Mouse (Mus musculus) inflammation-experienced regulatory T-cells, adult 16 weeks (primary cell): ENCODE data around the gene Tmem47. TPM values are rescaled to one million over a fixed set of nuclear protein-coding genes. Genes with fewer than 3 reads are reported as not detected.

Source experiments
- polyA plus RNA-seq: library from polyadenylated mRNA; unstranded; fragments of 100-300 nt; shearing (Covaris generic); gene quantifications from one replicate; pipeline ENCODE4 v1.2.1, GENCODE M21; 2017

The Tmem47 gene
- polyA plus RNA-seq, result not detected

GRCm38 (mm10) chrX:81070210-81070803 lies at the start of gene Tmem47:
Tmem47 (plus strand) TSS chrX:81070698.

